Mouse (Mus musculus) gastrocnemius, adult 2 months (tissue): ENCODE measurements around the gene 1810043G02Rik. TPM values are rescaled to one million over a fixed set of nuclear protein-coding genes. Genes with fewer than 3 reads are reported as not detected.
"Not testable (repeated sequence)": the region's sequence is repeated elsewhere in the genome, so short reads cannot be mapped to it uniquely, and the experiment has no call there.

Experiments
- DNase-seq: peaks from one replicate; pipeline ENCODE4 v3.0.0; 2022
- H3K27ac ChIP-seq: fragments of 200-600 bp; 2 replicates; pipeline ENCODE4 v1.8.1; 2022; ENCODE audit warnings: mild to moderate bottlenecking
- H3K4me3 ChIP-seq: fragments of 200-600 bp; 2 replicates; pipeline ENCODE4 v1.8.1; 2022; ENCODE audit warnings: mild to moderate bottlenecking, moderate library complexity
- CTCF ChIP-seq: fragments of 200-600 bp; IDR thresholded peaks from 2 replicates; pipeline ENCODE4 v1.8.1; 2022; ENCODE audit warnings: antibody characterized with exemption, mild to moderate bottlenecking, moderate library complexity
- intact Hi-C: fragments of 180-260 bp; cut with DNase I; formaldehyde crosslinking; loops from one replicate; pipeline ENCODE4 v1.15.1; 2025
- total RNA-seq, 2 experiments: library from RNA; stranded (reverse); gene quantifications; 2 replicates each; pipeline ENCODE4 v1.2.3; 2021

Gene 1810043G02Rik
- total RNA-seq, 2 experiments from 2014 or later = 3.8 to 4.3 TPM

GRCm38 (mm10) chr10:78009945-78010293 is 31.6 kb downstream of the 1810043G02Rik start, which contains the start of gene Pfkl:
TSS of gene Pfkl (minus strand) at chr10:78010083.
- no peak for TF ChIP-seq CTCF
- no peak for DNase-seq
- Histone ChIP-seq H3K27ac (peak within 1 kb of the TSS; percentile 98), H3K4me3 (peak within 1 kb of the TSS; percentile 93)
- intact Hi-C loops = loop anchor here (2.0 kb wide), 1 partner anchor 25 kb away; no protein-coding TSS in a partner anchor

GRCm38 (mm10) chr10:78010335-78010734 is 32.0 kb downstream of the 1810043G02Rik start:
- no peak for TF ChIP-seq CTCF
- H3K4me3 ChIP-seq = peak overlapping the region; percentile 93
- intact Hi-C loops = no loop called here
- H3K27ac ChIP-seq = no peak overlapping the region
- DNase-seq = no peak

- DNase-seq, H3K27ac ChIP-seq, H3K4me3 ChIP-seq, intact Hi-C loops: not testable (repeated sequence)
Measured at GRCm38 (mm10) chr10:78011116-78011515, 32.8 kb downstream of the 1810043G02Rik start.

- no peak overlapping the region for H3K27ac ChIP-seq
- intact Hi-C loops = no loop called here
- DNase-seq = no peak
- TF ChIP-seq CTCF = no peak
- H3K4me3 ChIP-seq = no peak overlapping the region
Measured at GRCm38 (mm10) chr10:78012661-78013495, 34.6 kb downstream of the 1810043G02Rik start.

DNA sequence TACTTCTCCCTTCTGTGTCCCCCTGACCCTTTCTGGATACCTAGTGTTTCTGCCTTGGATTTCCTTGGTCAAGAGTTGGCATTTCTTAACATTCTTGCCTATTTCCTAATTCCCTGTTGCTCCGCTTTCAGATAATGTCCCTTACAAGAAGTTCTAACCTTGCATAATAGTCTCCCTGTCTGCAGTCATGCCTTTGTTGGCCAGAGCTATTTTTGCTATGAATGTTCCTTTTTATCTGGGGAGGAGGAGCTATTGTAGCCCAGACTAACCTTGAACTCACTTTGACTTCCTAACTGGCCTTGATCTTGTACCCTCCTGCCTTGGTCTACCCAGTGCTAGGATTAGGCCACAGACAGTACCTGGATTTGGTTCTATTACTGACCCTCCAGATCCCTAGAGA is 37.2 kb downstream of the 1810043G02Rik start:
- no peak for DNase-seq
- no peak for TF ChIP-seq CTCF
- no peak overlapping the region for H3K27ac ChIP-seq
- intact Hi-C loops = no loop called here
- no peak overlapping the region for H3K4me3 ChIP-seq

DNA sequence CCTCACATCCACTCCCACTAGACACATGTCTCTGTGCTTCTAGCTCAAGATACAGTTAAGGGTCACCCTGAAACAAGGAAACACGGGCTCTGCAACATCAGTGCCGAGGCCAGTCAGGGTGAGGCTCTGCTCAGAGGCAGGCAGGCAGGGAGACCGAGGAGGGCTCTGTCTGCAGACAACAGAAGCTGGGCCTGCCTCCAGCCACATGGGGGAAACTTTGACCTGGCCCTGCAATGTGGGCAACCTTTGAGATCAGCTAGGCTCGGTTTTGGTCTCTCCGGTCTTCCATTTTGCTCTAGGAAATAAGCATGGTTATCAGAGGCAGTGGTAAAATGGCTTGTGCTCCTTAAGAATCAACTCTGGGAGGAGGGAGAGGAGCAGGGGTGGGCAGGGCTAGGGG is 38.0 kb downstream of the 1810043G02Rik start:
- H3K27ac ChIP-seq = no peak overlapping the region
- intact Hi-C loops = no loop called here

DNA sequence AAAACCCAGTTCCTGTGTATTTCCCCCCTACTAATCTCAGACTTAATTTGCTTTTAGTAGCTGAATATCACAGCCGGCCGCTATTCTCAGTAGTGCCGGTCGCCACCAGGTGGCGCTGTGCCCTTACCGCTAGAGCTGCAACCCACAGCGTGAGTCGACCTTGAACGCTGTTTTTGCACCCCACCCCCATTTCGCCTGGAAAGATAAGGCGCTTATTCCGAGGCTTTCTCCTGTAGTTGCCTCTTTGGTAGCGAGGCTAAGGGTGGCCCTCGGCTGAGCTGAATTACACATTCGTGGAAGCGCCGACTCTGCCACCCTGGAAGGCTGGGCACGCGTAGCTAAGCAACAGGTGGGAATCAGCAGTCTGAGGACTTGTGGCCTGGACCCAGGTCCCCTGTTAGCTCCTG is 40.5 kb downstream of the 1810043G02Rik start:
- Histone ChIP-seq H3K4me3 (peak overlapping the region; percentile 66), H3K27ac (peak overlapping the region; percentile 68)
- peak; percentile 99; the same call in 1 of the 2 replicates for TF ChIP-seq CTCF
- intact Hi-C loops = no loop called here
- peak; percentile 83 for DNase-seq

More for the DNA sequence above, 38.0 kb downstream of the 1810043G02Rik start:
- no peak for TF ChIP-seq CTCF
- no peak overlapping the region for H3K4me3 ChIP-seq
- DNase-seq = no peak

DNA sequence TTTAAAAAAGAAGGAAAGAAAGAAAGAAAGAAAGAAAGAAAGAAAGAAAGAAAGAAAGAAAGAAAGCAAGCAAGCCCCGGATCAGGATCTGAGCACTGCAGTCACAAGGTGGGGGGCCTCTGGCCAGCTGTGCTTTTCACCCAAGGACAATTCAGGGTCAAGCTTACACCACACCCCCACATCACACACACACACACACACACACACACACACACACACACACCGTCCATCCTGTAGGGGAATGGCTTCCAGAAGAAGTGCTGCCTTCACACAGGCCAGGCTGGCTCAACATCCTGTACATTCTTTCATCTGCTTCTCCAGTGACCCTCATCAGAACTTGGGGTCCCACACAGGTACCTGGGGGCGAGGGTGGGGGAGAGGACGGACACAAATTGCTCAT is 41.0 kb downstream of the 1810043G02Rik start:
- TF ChIP-seq CTCF = no peak
- Histone ChIP-seq H3K27ac (no peak overlapping the region), H3K4me3 (peak overlapping the region; percentile 66; the same call in 1 of the 2 replicates)
- intact Hi-C loops = no loop called here
- no peak for DNase-seq

DNA sequence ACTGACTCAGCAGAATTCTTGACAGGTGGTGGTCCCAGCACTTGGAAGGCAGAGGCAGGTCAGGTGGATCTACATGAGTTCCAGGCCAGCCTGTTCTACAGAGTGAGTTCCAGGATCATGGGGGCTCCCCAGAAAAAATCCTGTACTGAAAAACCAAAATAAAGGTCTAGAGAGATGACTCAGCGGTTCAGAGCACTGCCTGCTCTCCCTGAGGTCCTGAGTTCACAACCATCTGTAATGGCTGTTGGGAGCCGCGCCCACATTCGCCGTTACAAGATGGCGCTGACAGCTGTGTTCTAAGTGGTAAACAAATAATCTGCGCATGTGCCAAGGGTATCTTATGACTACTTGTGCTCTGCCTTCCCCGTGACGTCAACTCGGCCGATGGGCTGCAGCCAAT is 41.7 kb downstream of the 1810043G02Rik start:
- H3K27ac ChIP-seq, H3K4me3 ChIP-seq, intact Hi-C loops, DNase-seq: not testable (repeated sequence)

DNA sequence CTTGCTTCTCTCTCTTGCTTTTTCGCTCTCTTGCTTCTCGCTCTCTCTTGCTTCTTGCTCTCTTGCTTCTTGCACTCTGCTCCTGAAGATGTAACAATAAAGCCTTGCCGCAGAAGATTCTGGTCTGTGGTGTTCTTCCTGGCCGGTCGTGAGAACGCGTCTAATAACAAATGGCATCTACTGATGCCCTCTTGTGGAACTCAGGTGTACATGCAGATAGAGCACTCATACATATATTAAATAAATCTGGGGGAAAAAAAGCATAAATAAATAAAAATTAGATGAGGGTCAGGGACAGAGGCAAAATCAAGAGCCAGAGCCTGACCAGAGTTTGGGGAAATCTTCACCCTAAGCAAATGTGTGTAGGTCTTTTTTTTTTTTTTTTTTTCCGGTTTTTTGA is 47.1 kb downstream of the 1810043G02Rik start:
- not testable (repeated sequence) for H3K27ac ChIP-seq, H3K4me3 ChIP-seq, DNase-seq
- TF ChIP-seq CTCF = peak; percentile 46
- intact Hi-C loops = loop anchor here (5.0 kb wide), 2 partner anchors 43 to 137 kb away; no protein-coding TSS in a partner anchor

DNA sequence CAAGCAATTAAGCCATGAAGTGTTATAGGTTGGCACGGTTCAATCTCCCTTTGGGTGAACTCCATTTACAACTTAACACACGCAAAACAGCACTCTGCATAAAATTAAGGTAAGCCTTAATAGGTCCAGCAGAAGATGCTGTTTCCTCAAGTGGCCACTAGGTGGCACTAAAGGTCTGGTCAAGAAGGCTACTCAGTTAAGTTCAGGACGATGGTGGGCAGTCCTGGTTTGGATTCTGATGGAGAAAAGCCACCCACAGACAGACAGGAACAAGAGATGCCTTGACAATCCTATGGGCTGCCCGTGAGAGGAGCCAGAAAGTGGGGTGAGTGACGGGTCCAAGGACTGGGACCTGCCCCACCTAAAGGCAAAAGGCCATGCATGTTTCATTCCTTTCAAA is 49.8 kb downstream of the 1810043G02Rik start:
- intact Hi-C loops = loop anchor here (5.0 kb wide), 2 partner anchors 46 to 134 kb away; no protein-coding TSS in a partner anchor

DNA sequence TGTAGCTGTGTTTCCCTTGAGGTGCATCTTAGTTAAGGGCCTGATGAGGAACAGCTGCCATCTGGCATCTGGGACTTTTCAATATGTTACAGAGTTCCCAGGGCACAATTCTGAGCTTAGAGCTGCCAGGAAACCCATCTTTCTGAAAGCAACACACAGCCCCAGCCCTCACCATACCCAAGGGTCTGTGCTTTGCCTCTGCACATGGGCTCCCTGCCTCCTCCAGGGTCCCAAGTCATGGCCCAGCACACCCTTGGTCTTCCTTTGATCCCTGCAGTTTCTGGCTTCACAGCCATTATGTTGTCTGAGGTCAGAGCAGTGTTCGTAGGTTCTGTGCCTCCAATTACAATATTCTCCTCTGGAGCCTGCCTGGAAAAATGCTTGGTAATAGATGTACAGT is 50.8 kb downstream of the 1810043G02Rik start:
- intact Hi-C loops = loop anchor here (5.0 kb wide), 2 partner anchors 47 to 133 kb away; no protein-coding TSS in a partner anchor
- Histone ChIP-seq H3K27ac (no peak overlapping the region), H3K4me3 (no peak overlapping the region)
- no peak for TF ChIP-seq CTCF
- DNase-seq = no peak

More for the DNA sequence above, 49.8 kb downstream of the 1810043G02Rik start:
- DNase-seq = peak; percentile 73
- Histone ChIP-seq H3K4me3 (no peak overlapping the region), H3K27ac (no peak overlapping the region)
- peak; percentile 94 for TF ChIP-seq CTCF

DNA sequence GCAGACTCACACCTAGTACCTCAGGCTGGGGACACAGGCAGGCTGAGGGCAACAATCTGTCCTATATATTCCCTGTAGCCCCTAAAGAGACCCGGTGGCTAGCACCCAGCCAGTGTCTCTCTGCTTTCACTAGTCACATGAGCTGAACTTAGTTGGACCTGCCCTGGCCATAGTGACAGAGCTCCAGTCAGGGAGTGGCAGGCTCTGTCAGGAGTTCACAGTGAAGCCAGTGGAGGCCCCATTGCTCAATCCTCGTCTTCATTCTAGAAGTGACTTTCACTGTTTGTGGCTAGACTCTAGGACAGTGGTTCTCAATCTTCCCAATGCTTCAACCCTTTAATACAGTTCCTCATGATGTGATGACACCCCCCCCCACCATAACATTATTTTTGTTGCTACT is 53.7 kb downstream of the 1810043G02Rik start:
- TF ChIP-seq CTCF = no peak
- Histone ChIP-seq H3K27ac (no peak overlapping the region), H3K4me3 (no peak overlapping the region)
- intact Hi-C loops = no loop called here
- DNase-seq = no peak

Other genes starting within 250 kb of the 1810043G02Rik start
- gene Gm18596, start 235.9 kb upstream of the 1810043G02Rik start, total RNA-seq = not detected
- not detected for gene Gm9736, start 227.2 kb upstream of the 1810043G02Rik start, total RNA-seq
- not detected for gene Gm3233, start 218.8 kb upstream of the 1810043G02Rik start, total RNA-seq
- not detected for gene Gm3238, start 207.2 kb upstream of the 1810043G02Rik start, total RNA-seq
- gene Gm7138, start 201.6 kb upstream of the 1810043G02Rik start, total RNA-seq = not detected
- gene Gm3250, start 196.0 kb upstream of the 1810043G02Rik start, total RNA-seq = not detected
- gene Gm7137, start 190.3 kb upstream of the 1810043G02Rik start, total RNA-seq = not detected
- gene Gm9639, start 183.4 kb upstream of the 1810043G02Rik start, total RNA-seq = not detected
- gene Gm19668, start 179.4 kb upstream of the 1810043G02Rik start, total RNA-seq = not detected
- gene Gm9507, start 166.7 kb upstream of the 1810043G02Rik start, total RNA-seq = not detected
- gene Gm2696, start 163.8 kb upstream of the 1810043G02Rik start, total RNA-seq = not detected
- not detected for gene Krtap10-4, start 151.4 kb upstream of the 1810043G02Rik start, total RNA-seq
- gene Krtap10-10, start 142.6 kb upstream of the 1810043G02Rik start, total RNA-seq = not detected
- gene Gm36176, start 131.7 kb upstream of the 1810043G02Rik start, total RNA-seq = not detected
- gene Gm10318, start 125.7 kb upstream of the 1810043G02Rik start, total RNA-seq = not detected
- not detected for gene Gm3285, start 116.5 kb upstream of the 1810043G02Rik start, total RNA-seq
- gene Lrrc3, start 76.0 kb upstream of the 1810043G02Rik start, total RNA-seq = under 1 TPM; 0.13 to 0.14 TPM
- under 1 TPM in 1 of 2 experiments, not detected in 1; 0.33 TPM for gene Trpm2, start 8.0 kb upstream of the 1810043G02Rik start, total RNA-seq
- 1 to 10 TPM; 6.0 to 6.5 TPM for gene Pfkl, start 31.6 kb downstream of the 1810043G02Rik start, total RNA-seq
- gene Dnmt3l, start 63.4 kb downstream of the 1810043G02Rik start, total RNA-seq = not detected
- not detected for gene Aire, start 65.1 kb downstream of the 1810043G02Rik start, total RNA-seq
- 1 to 10 TPM; 1.3 to 1.8 TPM for gene Icosl, start 90.8 kb downstream of the 1810043G02Rik start, total RNA-seq
- 100 to 1,000 TPM; 231 to 289 TPM for gene D10Jhu81e, start 191.3 kb downstream of the 1810043G02Rik start, total RNA-seq
- gene Pwp2, start 206.6 kb downstream of the 1810043G02Rik start, total RNA-seq = 10 to 100 TPM; 10.7 to 11.0 TPM